Mouse (Mus musculus) adrenal gland, postnatal 0 days (tissue): ENCODE results near the gene Sf3b1. TPM values are rescaled to one million over a fixed set of nuclear protein-coding genes. Genes with fewer than 3 reads are reported as not detected.

Source experiments
- polyA plus RNA-seq: library from polyadenylated mRNA; unstranded; fragments of >200 nt; fragmentation: Nextera tagmentation; extraction: Ambion mirVana; gene quantifications from 2 replicates; pipeline ENCODE4 v1.2.1, GENCODE M21; 2015

Sf3b1 gene
- 114 and 193 TPM in 2 replicates for polyA plus RNA-seq

GRCm38 (mm10) chr1:55027253-55027801, at the start of gene Sf3b1:
Gene Sf3b1, minus strand, starts transcription at chr1:55027481.

GRCm38 (mm10) chr1:55052355-55052953, 25.2 kb upstream of the Sf3b1 start, which contains the start of gene Coq10b:
Gene Coq10b, plus strand, starts transcription at chr1:55052770.

Other genes starting within 250 kb of the Sf3b1 start
- gene Ankrd44, start 101.1 kb downstream of the Sf3b1 start, polyA plus RNA-seq = 5.4 and 6.9 TPM in 2 replicates
- gene Coq10b, start 25.3 kb upstream of the Sf3b1 start, polyA plus RNA-seq = 16.6 and 28.0 TPM in 2 replicates
- gene Hspe1, start 60.7 kb upstream of the Sf3b1 start, polyA plus RNA-seq = 1,634 and 1,878 TPM in 2 replicates
- gene Hspd1, start 60.8 kb upstream of the Sf3b1 start, polyA plus RNA-seq = 250 and 567 TPM in 2 replicates
- 462 and 610 TPM in 2 replicates for gene Mob4, start 103.8 kb upstream of the Sf3b1 start, polyA plus RNA-seq
- gene Rftn2, start 199.3 kb upstream of the Sf3b1 start, polyA plus RNA-seq = 14.8 and 25.9 TPM in 2 replicates
- gene Mars2, start 209.7 kb upstream of the Sf3b1 start, polyA plus RNA-seq = 1.0 and 1.7 TPM in 2 replicates